Comparison of ENCODE assay signal across 10 mouse cellular contexts in the genomic region with DNA sequence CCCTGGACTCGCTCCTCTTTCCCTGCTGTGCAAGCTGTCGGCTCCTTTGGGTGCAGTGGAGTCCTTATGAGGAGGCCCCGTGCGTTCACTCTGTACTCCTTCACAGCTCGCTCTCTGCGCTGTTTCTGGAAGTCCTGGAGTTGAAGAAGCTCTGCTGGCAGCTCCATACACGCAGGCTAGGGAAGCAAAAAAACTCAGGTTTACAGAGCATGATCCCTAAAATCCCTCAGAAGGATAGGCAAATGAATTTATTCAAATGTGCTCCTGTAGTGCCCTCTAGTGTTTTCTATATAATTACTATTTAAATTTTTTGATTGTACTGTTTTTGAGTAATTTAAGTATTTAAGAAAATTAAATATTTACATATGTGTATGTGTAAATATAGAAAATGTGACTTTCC. TPM values are rescaled to one million over a fixed set of nuclear protein-coding genes. Genes with fewer than 3 reads are reported as not detected.
DNase-seq lines count a peak whose midpoint lies in the region; ATAC-seq lines count a peak whose summit lies in the region.
"Had no signal": no experiment of that assay in that cellular context is flagged by ENCODE, and none has a peak within 500 bp of the region (broad histone marks: within the 10 kb centered on the region; RNA-seq: fewer than 3 reads in every experiment).

No protein-coding gene starts in this region.

- 72% methylated on average over 7 of the region's 7 CpGs for WGBS in heart, embryonic 12.5 days

- peak; percentile 4 to 5 for DNase-seq in cerebellum, postnatal 25 days
- no peak for DNase-seq in cerebellum, postnatal 4 days (ENCODE audit: low spot score in 2 of 2)
- DNase-seq in layer of hippocampus, postnatal 10 days (ENCODE audit: low spot score in 2 of 2), result peak; percentile 7 to 12
- no peak for DNase-seq in layer of hippocampus, adult 8-10 months (ENCODE audit: low spot score in 2 of 2)
- peak; percentile 26 for DNase-seq in adipocyte (ENCODE audit: low spot score)
- DNase-seq in retina, embryonic 14.5 days (ENCODE audit: low spot score), result peak; percentile 49
- no peak for DNase-seq in spleen, postnatal 14 days (ENCODE audit: low spot score in 2 of 2)
- DNase-seq: lung, adult 18-20 months had no signal

- H3K9me3 ChIP-seq in heart, embryonic 12.5 days (replicated peaks), result no peaks in the 10 kb centered on the region
- H3K9me3 ChIP-seq: embryonic facial prominence, embryonic 15.5 days had no signal

- no peaks in the 10 kb centered on the region for H3K4me1 ChIP-seq in heart, embryonic 12.5 days (replicated peaks)
- H3K4me1 ChIP-seq: embryonic facial prominence, embryonic 15.5 days had no signal

- H3K27ac ChIP-seq in heart, embryonic 12.5 days (ENCODE audit: poor library complexity, severe bottlenecking), result no peak overlapping the region
- H3K27ac ChIP-seq: embryonic facial prominence, embryonic 15.5 days had no signal

- no peaks in the 10 kb centered on the region for H3K27me3 ChIP-seq in heart, embryonic 12.5 days (replicated peaks)
- H3K27me3 ChIP-seq: embryonic facial prominence, embryonic 15.5 days had no signal

- no peak overlapping the region for H3K4me3 ChIP-seq in heart, embryonic 12.5 days
- H3K4me3 ChIP-seq: embryonic facial prominence, embryonic 15.5 days had no signal

- H3K36me3 ChIP-seq in heart, embryonic 12.5 days, result no peaks in the 10 kb centered on the region
- H3K36me3 ChIP-seq: embryonic facial prominence, embryonic 15.5 days had no signal

- no peak for ATAC-seq in heart, embryonic 12.5 days (ENCODE audit: insufficient number of reproducible peaks, low FRiP score)

- H3K4me2 ChIP-seq in heart, embryonic 12.5 days, result no peak overlapping the region
- H3K4me2 ChIP-seq: embryonic facial prominence, embryonic 15.5 days had no signal

- no peak overlapping the region for H3K9ac ChIP-seq in heart, embryonic 12.5 days
- H3K9ac ChIP-seq: embryonic facial prominence, embryonic 15.5 days had no signal

RNA-seq across cellular contexts. Expression of a gene that starts 26.9 kb away (rescaled TPM):
- total RNA-seq in layer of hippocampus, postnatal 10 days (2021), result 1 to 10 TPM in 1 of 2 experiments, under 1 TPM in 1; 0.76 to 2.1 TPM
- under 1 TPM; 0.74 to 0.89 (median 0.75) TPM for total RNA-seq in layer of hippocampus, adult 8-10 months (2022)
- 0.22 and 0.36 TPM in 2 replicates for polyA plus RNA-seq in heart, embryonic 12.5 days (2016; fragmentation: Nextera tagmentation; extraction: Ambion mirVana)

RNA-seq across cellular contexts. Expression of a gene that starts 26.9 kb away (rescaled TPM):
- 100 to 1,000 TPM; 116 to 119 TPM for total RNA-seq in layer of hippocampus, postnatal 10 days (2021)
- 100 to 1,000 TPM; 148 to 177 (median 173) TPM for total RNA-seq in layer of hippocampus, adult 8-10 months (2022)
- polyA plus RNA-seq in heart, embryonic 12.5 days (2016; fragmentation: Nextera tagmentation; extraction: Ambion mirVana), result 47.0 and 47.2 TPM in 2 replicates

RNA-seq across cellular contexts. Expression of a gene that starts 43.1 kb away (rescaled TPM):
- total RNA-seq in layer of hippocampus, postnatal 10 days (2021), result 10 to 100 TPM; 19.6 to 20.2 TPM
- 10 to 100 TPM; 20.0 to 22.2 (median 20.8) TPM for total RNA-seq in layer of hippocampus, adult 8-10 months (2022)
- polyA plus RNA-seq in heart, embryonic 12.5 days (2016; fragmentation: Nextera tagmentation; extraction: Ambion mirVana), result 3.8 and 4.0 TPM in 2 replicates

Comparison
In these comparisons a context has a peak if more than half of its experiments do, and no peak if none do; other contexts are left out.
1. DNase-seq: peak in cerebellum, postnatal 25 days (2 of 2), layer of hippocampus, postnatal 10 days (2 of 2), adipocyte (single experiment) and retina, embryonic 14.5 days (single experiment); none in cerebellum, postnatal 4 days (0 of 2), layer of hippocampus, adult 8-10 months (0 of 2) and spleen, postnatal 14 days (0 of 2).